Mouse (Mus musculus) lung, postnatal 14 days (tissue): ENCODE measurements around the gene Ust.

Experiments
- DNase-seq: peaks from one replicate; pipeline ENCODE4 v3.0.0; 2021

Gene Ust

DNA sequence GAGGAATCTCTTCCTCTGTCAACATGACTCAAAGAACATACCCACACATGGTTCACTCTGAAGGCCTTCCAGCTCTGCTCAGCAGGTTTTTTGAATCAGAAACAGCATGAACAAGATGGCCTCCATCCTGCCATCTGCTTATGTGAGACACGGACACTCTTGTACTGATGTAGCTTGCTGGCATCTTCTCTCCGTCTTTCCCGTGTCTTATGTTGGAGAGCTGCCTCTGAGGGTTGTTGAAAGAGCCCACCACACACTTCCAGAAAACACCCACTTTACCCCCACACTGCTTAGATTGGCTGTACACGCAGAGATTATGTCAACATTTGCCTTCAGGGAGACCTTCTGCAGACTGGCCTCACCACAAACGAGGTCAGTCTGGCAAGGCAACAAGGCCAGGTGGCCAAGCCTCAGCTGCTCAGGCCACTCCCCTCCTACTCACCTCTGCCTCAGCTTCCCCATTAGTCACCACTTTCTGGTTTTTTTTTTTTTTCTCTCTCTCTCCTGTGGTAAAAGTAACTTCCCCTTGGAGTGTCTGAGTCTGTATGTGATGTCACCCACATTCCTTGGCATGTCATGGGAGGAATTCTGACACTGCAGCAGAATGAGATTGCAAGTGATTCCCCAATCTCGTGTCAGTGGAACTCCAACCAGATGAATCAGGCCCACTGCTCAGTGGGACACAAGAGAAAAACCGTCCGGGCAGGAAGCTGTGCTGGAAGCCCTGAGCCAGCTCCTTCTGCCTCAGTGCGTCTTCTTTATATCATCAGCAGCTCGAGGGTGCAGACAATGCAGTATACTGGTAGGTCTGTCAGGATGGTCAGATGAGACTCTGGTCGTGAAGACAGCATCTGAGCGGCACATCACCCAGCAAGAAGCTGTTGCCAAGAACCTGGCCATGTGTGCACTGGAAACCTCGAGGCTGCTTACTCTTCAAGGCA lies 19.4 kb downstream of the Ust start:
- no peak for DNase-seq

DNA sequence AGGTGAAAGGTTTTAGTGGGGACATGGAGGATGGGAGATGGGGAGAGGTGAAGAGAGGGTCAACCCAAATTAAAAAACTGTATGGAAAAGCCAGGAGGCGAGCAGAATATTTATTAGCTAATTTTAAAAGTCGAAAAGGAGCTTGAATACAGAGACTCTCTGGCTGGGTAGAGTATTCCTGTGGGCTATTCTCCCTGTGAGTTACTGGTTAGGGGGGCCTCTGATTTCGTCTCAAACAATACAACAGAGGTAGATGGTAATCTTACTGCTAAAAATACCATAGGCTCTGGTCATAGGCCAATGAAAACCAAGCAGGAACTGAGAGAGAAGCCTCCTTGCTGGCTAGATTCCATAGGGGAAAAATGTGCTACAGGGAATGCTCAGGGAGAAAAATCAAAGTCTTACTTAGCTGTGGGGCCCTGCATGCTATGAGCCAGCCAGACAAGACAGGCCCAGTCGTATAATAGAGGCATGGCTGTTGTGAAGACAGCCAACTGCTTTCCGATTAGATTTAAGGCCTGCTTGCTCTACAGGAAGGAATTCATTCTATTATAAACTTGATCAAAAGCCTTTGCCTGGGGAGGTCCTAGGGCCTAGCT lies 23.0 kb downstream of the Ust start:
- no peak for DNase-seq

DNA sequence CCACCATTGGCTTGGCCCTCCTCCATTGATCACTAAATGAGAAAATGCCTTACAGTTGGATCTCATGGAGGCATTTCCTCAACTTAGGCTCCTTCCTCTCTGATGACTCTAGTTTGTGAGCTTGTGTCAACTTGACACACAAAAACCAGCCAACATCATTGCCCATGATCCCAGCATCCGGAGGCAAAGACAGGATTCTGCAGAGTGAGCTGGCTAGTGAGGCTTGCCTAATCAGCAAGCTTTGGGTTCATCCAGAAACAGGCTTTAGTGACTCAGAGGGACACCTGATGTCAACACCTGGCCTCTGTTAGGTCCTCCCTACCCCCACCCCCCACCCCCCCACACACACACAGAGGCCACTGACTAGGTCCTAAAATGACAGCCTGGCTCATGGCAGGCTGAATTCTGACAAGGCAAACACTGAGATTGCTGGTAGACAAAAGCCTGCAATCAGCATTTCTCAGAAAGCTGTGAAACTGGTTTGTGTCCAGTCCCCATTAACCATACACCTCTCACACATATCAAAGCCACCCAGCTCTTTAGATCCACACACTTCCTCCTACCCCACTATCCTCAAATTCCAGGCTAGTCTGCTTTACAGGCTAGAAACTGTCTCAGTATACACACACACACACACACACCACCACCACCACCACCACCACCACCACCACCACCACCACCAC lies 26.6 kb downstream of the Ust start:
- no peak for DNase-seq

DNA sequence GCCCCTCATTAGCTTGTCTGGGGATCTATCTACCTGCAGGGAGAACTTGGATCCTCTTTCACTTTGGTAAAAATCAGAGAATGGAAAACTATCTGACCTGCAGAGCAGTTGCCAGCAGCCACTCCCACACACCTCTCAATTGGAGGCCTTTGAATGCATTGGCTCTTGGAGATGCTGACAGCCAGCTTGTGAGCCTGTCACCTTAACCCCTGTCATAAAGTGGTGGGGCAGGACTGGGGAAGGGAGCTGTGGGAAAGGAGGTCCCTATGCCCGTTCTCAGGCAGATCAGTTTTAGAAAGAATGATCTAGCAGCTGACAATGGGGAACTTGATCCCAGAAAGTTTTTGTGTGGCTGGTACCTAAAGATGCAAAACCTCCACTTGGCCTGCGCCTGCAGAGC lies 31.2 kb downstream of the Ust start:
- DNase-seq = no peak

DNA sequence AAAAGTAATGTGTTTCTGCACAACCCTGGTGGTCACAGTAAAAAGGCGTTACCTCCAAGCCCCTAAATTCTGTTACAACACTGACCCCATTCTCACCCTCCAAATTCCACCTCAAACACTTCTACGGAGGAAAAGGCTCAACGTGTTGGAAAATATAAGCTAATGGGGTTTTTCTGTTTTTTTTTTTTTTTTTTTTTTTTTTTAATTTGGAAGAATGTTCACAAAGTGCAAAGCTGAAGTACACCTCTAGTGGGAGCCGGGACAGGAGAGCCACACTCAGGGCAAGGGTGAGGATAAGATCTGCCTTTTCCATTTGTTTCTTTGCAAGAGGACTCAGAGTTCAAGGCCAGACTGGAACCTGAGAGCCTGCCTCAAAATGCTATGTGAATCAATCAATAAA lies 34.1 kb downstream of the Ust start:
- no peak for DNase-seq

DNA sequence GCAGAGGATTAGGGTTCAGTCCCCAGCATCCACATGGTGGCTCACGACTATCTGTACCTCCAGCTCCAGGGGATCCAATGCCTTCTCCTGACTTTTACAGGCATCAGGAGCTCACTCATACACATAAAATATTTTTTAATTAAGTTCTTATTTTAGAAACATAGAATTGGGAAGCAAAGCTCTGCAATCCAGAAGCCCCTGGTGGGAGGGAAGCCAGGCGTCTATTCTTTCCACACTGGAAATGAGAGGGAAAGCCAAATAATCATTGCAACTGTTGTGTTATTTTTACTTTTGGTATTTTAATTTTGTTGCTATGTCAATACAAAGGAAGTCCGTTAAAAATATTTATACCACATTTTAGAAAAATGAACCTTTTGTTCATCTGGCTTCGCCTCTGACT lies 35.8 kb downstream of the Ust start:
- no peak for DNase-seq

DNA sequence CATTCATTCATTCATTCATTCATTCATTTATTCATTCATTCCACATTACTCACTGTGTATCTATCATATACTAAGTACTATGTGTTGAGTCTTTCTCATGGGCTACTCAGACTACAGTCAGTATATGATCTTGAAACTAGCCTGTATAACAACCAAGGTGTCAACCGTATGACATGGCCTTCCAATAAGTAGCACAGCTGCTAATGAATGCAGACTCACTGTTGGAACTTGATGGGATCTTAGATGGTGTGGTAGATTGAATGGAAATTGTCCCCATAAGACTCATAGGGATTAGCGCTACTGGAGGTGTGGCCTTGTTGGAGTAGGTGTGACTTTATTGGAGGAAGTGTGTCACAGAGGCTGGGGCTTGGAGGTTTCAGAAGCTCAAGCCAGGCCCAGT lies 38.8 kb downstream of the Ust start:
- DNase-seq = no peak

DNA sequence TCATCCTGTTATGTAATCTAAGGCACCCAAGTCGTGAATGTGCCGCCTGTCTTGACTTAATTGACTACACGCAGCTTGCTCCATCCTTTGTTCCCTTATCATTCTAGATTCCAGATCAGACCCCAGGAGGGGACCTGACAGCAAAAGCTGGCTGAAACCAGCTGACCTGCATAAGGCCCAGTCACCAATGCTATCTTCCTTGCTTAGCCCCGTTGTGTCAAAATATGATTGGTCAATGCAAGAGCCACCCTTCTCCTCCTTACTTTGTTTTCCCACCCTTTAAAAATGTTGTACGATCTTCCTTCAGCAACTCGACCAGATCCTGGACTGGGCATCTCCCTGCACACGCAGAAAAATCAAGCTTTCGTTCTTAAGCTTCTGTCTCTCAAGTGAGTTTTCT lies 40.7 kb downstream of the Ust start:
- DNase-seq = no peak

DNA sequence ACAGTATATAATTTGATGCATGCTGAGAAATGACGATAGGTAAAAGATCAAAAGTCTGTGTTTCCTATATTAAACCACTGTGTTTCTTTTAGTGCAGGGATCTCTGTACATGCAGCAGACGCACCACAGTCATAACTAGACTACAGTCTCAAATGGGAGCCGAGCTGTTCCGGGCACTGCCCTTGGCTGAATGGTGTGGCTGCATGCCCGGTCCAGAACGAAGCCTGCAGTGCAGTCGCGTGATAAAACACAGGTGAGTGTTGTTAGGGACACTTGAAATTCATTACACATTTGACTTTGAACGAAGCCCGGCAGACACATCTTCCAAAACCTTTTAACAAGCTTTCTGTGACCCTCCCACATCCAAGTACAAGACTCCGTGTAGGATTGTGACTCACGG lies 46.6 kb downstream of the Ust start:
- DNase-seq = peak; percentile 14

DNA sequence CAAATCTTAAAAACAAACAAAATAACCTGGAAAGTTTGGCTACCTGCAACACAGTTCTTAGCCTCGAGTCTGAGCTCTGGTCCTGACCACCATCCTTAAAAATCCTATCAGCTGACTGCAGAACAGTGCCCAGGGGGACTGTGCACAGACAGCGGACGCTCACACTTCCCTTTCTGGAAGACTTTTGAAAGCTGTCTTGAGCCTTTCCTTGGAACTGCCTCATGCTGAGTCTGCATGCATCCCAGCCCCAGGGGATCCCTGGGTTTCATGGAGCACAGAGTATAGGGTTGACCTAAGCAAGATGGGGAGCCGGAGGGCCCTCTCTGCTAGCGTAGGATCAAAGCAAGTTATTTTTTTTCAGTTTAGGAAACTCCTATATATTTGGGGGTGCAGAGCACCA lies 47.6 kb downstream of the Ust start:
- DNase-seq = no peak

DNA sequence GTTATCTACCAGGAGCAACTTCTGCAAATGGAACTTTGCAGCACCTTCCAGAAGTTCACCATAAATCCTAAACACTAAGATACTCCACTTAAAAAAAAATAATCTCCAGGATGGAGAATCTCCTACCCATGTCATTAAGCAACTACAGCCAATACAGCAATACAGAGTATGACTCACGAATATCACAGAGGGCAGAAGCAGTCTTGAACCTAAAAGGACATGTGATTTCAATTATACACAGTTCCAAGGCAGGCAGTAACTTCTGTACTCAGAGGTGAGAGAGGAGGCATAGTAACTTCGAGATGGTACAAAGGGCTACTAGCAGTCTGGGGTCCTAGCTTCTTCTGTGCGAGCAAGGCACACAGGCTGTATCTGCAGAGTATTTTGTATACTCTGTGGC lies 49.1 kb downstream of the Ust start:
- DNase-seq = no peak

DNA sequence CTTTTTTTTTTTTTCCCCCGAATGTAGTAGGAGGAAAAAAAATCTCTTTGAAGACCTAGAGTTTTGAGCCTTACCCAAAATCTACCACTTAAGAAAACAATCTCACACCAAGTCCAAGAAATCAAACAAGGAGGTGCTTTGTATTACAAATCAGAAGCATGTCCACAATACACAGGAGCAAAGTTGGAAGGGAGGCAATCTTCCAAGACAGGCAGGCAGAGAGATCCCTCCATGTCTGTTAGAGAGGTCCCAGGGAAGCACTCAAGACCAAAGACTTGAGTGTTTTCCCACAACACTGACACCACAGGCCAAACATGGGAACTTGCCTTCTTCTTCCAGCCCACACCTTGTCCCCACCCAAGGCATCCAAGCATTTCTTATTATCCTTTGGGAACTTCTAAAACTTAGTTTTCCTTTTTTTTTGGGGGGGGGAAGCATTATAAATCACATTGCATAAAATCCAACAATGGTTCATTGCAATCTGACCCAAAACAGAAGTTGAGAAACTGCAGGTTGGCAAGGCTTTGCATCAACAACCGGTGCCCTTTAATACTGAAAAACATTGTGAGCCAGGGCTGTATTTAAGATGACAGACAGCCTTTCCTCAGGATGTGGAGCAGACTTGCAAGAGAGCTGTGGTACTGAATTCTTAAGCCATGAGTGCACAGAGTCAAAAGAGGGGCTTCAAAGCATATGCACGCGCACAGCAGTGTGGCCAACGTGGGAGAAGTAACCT lies 49.8 kb downstream of the Ust start:
- DNase-seq = no peak

DNA sequence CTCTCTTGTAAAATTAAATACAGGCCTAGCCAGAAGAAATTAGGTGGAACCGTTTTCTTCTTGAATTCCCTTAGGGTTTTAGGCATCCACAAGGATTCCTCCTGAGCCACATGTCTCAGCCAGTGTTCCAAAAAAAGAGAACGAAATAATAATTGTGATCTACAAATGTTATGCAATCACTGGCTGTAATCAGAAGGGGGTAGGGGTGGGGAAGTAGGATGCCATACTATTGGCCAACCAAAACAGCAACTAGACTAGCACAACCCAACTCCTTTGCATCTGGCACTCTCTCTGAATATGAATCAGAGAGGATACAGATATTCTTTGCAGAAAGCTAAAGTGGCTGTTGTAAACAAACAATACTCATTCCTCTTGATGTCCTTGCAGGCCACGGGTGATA lies 52.7 kb downstream of the Ust start:
- no peak for DNase-seq

DNA sequence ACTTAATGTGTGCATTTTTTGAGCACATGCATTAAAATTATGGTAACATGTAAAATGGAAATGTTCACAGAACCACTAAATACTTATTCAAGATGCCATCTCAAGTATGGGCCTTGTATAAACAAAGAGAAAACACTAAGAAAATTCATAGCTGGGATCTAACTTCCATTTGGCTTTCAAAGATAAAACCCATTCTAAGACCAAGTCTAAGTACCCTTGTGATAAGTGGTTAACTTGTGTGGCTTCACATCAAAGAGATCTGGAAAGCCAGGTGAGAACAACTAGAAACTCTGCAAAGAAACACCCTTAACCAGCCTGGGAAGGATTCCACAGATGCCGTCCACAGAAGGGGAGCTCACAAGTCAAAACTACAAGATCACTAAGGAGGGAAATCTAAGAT lies 53.4 kb downstream of the Ust start:
- DNase-seq = no peak

DNA sequence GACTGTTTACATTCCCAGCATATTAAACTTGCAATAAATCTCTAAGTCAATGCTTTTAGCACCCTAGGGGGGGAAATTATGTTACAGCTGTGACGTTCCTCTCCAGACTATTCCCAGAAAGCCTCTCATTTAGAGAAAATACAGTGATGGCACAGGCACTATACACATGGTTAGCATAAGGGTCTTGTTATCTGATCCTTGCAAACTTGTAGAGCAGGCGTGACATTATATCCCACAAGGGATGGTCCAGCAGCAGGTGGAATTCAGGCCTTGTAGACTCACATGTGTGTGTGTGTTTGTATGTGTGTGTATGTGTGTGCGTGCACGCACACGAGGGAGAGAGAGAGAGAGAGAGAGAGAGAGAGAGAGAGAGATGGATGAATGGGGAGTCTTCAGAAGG lies 57.3 kb downstream of the Ust start:
- DNase-seq = no peak

DNA sequence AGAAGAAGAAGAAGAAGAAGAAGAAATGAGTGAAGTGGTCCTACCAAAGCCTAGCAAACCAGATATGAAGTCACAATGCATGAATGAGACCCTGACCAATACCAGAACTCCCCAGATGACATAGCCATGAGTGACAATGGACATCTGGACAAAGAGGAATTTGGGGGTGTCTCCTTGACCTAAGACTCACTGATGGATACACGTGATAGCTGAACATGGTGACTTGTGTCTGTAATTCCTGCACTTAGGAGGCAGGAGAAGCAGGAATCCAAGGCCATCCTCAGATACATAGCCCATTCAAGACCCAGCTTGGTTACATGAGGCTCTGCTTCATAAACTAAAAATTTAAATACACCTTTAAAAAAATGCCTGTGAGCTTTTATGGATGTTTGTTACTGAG lies 63.9 kb downstream of the Ust start:
- DNase-seq = no peak

DNA sequence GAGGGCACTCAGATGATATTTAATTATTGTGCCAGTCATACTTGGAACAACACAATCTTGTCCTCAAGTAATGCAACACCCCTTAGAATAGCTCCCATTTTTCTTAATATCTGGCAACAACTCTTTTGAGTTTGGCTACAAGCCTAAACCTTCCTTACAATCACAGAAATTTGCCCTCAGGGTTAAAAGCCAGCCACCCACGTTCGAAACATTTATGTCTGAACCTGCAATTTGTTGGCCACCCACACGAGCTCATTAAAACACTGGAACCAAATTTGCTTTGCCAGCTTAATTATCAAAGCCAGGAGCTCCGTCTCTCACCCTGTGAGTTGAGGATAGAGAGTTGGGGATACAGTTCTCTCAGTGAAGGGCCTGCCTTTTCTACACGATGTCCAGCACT lies 70.9 kb downstream of the Ust start:
- DNase-seq = no peak

DNA sequence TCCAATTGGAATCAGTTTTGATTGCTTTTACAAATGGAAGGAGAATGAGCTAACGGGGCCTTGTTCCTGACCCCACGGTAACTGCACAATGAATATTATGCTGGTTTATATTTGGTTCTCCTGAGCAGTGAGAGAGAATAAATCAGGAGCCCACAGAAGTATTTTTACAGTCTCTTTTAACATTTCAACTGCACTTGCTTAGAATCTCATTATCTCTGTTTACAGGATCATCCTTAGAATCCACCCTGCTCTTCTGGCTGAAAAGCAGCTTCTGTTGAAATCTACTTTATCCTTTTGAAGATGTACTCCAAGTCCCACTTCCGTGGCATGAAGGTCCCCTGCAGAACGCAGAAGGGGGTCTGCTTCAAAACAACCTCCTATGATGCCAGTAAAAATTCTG lies 71.7 kb downstream of the Ust start:
- DNase-seq = no peak

DNA sequence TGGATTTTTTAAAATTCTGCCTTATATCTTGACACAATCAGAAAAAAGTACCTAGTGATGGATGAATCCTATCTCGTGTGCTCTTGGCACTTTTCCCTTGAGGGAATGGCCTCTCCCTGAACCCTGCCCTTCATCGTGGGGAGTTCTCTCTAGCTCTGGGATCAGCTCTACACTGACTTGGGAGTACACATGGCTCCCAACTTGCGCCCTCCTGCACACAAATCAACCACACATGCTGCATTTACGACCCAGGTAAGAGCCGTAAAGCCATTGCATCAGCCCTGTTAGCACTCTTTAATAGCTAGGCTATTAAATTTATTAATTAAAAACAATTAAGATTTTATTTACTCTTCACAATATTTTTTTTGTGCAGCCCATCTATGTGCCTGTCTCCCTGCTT lies 74.6 kb downstream of the Ust start:
- DNase-seq = no peak

DNA sequence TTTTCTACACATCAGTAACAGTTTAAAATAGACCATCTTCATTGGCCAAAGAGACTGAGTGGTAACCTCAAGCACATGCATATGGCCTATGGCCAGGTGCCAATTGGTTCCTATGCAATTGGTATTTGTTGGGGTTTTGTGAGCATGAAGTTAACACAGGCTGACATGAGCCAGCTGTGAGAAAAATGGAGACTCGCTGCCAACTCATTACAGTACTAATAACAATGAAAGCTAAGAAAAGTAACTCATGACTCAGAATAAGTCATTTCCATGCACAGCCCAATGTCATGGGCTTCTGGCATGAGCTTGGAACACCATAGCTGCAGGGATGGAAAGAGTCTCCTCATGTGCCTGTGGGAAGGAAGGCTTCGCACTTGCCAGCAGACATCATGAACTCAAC lies 86.8 kb downstream of the Ust start:
- DNase-seq = no peak

DNA sequence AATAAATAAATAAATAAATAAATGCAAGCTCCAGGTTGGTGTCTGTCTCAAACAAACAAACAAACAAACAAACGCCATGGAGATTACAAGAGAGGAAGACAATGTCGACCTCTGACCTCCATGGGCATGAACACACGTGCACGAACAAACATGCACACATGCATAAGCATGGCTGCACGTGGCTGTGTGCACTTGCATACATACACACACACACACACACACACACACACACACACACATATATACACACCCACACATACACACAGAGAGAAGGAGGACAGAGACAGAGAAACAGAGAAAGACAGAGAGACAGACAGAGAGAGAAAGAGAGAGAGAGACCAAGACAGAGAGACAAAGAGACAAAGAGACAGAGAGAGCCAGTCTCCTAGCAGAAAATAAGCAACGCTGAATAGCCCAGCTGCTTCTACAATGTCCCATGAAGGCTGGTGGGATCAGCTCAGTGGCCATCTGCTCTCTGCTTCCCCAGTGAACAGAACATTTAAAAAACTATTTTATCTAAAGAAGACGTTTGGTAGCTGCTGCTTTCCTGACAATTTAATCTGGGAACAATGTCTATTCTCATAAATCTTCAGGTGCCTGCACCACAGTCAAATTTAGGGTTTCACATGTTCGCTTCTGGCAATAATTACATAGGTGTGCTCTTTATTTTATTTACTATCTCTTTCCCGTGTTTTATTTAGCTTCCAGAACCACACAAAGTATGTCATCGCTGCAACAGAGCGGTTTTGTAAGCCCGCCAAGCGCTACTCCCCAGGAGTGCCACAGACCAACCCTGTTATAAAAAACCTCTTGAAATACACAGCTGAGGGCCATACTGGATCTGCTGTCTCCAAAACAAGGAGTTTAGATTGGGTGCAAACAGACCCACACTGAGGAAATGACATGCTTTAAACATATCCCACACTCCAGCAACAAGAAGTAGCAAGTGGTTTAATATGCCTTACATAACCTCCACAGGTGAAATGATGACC lies 89.5 kb downstream of the Ust start:
- DNase-seq = no peak

DNA sequence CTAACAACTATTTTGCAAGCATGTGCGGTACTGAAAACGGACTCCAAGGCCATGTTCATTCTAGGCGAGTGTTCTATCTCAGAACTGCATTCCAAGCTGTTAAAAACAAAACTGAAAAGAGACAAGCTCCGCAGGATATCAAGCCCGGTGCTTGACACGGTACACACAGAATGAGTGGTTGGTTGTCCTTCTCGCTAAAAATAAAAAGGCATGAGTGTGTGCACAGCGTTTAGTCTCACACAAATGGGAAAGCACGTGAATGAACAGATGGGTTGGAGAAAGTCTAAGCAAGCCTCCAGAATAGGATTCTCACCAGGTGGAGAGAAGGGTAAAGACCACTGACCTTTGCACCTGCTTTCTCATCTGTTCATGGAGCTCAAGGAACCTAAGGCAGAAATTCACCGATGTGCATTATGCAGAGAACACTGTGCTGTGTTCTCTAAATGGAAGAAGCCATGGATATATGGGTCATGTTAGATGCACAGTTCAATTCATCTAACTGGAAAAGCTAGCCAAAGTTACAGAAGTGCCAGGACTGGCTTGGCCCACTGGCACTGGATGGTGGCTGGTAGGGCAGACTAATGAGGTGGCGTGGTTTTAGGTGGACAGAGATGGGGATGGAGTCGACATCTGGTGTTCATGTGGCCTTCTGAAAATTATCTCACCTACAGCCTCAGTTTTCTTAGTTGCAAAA lies 90.8 kb downstream of the Ust start:
- DNase-seq = no peak
